Mouse (Mus musculus): Measurements from ENCODE around the gene Tmem138. TPM values are rescaled to one million over a fixed set of nuclear protein-coding genes. Genes with fewer than 3 reads are reported as not detected.

Tmem138 gene
- polyA plus RNA-seq, 1 experiment from 2014 or later, result 28.4 TPM

GRCm38 (mm10) chr19:10591659-10592377 lies 14.7 kb upstream of the Tmem138 start:
- H3K27ac ChIP-seq, result no peak overlapping the region
- ATAC-seq (ENCODE audit: insufficient read depth, low FRiP score, low read depth), result no peak
- no peak overlapping the region for H3K4me3 ChIP-seq (replicated peaks)
- 91% methylated on average over 6 of the region's 6 CpGs for WGBS
- no peaks in the 10 kb centered on the region for H3K9me3 ChIP-seq
- H3K4me1 ChIP-seq, result no peaks in the 10 kb centered on the region
- H3K4me2 ChIP-seq, result no peak overlapping the region
- H3K9ac ChIP-seq, result no peak overlapping the region
- peaks cover 3% of the 10 kb centered on the region; the same call in 1 of the 2 replicates for H3K36me3 ChIP-seq
- H3K27me3 ChIP-seq (replicated peaks), result no peaks in the 10 kb centered on the region

- H3K27me3 ChIP-seq (replicated peaks), result no peaks in the 10 kb centered on the region
- H3K4me1 ChIP-seq, result no peaks in the 10 kb centered on the region
- H3K9me3 ChIP-seq, result no peaks in the 10 kb centered on the region
- no peak for ATAC-seq (ENCODE audit: insufficient read depth, low FRiP score, low read depth)
- no peak overlapping the region for H3K4me3 ChIP-seq (replicated peaks)
- H3K4me2 ChIP-seq, result no peak overlapping the region
- H3K36me3 ChIP-seq, result peaks cover 3% of the 10 kb centered on the region; the same call in 1 of the 2 replicates
- H3K27ac ChIP-seq, result no peak overlapping the region
- 60% methylated on average over 3 of the region's 3 CpGs for WGBS
- H3K9ac ChIP-seq, result no peak overlapping the region
These were observed 13.1 kb upstream of the Tmem138 start for GRCm38 (mm10) chr19:10590301-10590700.

GRCm38 (mm10) chr19:10589127-10589857 lies 12.1 kb upstream of the Tmem138 start:
- H3K4me2 ChIP-seq, result no peak overlapping the region
- H3K36me3 ChIP-seq, result peaks cover 3% of the 10 kb centered on the region; the same call in 1 of the 2 replicates
- no peak overlapping the region for H3K4me3 ChIP-seq (replicated peaks)
- no peaks in the 10 kb centered on the region for H3K9me3 ChIP-seq
- WGBS, result 68% methylated on average over 5 of the region's 5 CpGs
- no peak overlapping the region for H3K27ac ChIP-seq
- no peaks in the 10 kb centered on the region for H3K4me1 ChIP-seq
- H3K27me3 ChIP-seq (replicated peaks), result no peaks in the 10 kb centered on the region
- no peak overlapping the region for H3K9ac ChIP-seq
- no peak for ATAC-seq (ENCODE audit: insufficient read depth, low FRiP score, low read depth)

GRCm38 (mm10) chr19:10587231-10587630 lies 10.1 kb upstream of the Tmem138 start:
- no peak overlapping the region for H3K4me3 ChIP-seq (replicated peaks)

GRCm38 (mm10) chr19:10585112-10585511 lies 8.0 kb upstream of the Tmem138 start:
- no peak overlapping the region for H3K9ac ChIP-seq
- H3K9me3 ChIP-seq, result no peaks in the 10 kb centered on the region
- no peaks in the 10 kb centered on the region; the same call in 1 of the 2 replicates for H3K36me3 ChIP-seq
- H3K4me2 ChIP-seq, result no peak overlapping the region
- no peak overlapping the region for H3K27ac ChIP-seq
- H3K4me1 ChIP-seq, result no peaks in the 10 kb centered on the region
- H3K4me3 ChIP-seq (replicated peaks), result no peak overlapping the region
- 77% methylated on average over 8 of the region's 8 CpGs for WGBS
- peak; percentile 40 for ATAC-seq (ENCODE audit: insufficient read depth, low FRiP score, low read depth)
- H3K27me3 ChIP-seq (replicated peaks), result no peaks in the 10 kb centered on the region

More at GRCm38 (mm10) chr19:10587231-10587630, 10.1 kb upstream of the Tmem138 start:
- Histone ChIP-seq H3K27me3 (replicated peaks) (no peaks in the 10 kb centered on the region), H3K9ac (no peak overlapping the region), H3K4me2 (no peak overlapping the region), H3K27ac (no peak overlapping the region), H3K36me3 (peaks cover 3% of the 10 kb centered on the region; the same call in 1 of the 2 replicates), H3K4me1 (no peaks in the 10 kb centered on the region), H3K9me3 (no peaks in the 10 kb centered on the region)
- ATAC-seq (ENCODE audit: insufficient read depth, low FRiP score, low read depth), result no peak
- 79% methylated on average over 8 of the region's 8 CpGs for WGBS

- Histone ChIP-seq H3K36me3 (no peaks in the 10 kb centered on the region; the same call in 1 of the 2 replicates), H3K27ac (no peak overlapping the region), H3K4me2 (no peak overlapping the region), H3K27me3 (replicated peaks) (no peaks in the 10 kb centered on the region), H3K4me3 (replicated peaks) (no peak overlapping the region), H3K9ac (no peak overlapping the region), H3K9me3 (no peaks in the 10 kb centered on the region), H3K4me1 (peaks cover 3% of the 10 kb centered on the region; the same call in 1 of the 2 replicates)
- 71% methylated on average over 7 of the region's 7 CpGs for WGBS
- no peak for ATAC-seq (ENCODE audit: insufficient read depth, low FRiP score, low read depth)
These were observed 6.5 kb upstream of the Tmem138 start for GRCm38 (mm10) chr19:10583550-10584146.

GRCm38 (mm10) chr19:10581984-10582383 lies 4.8 kb upstream of the Tmem138 start:
- peaks cover 11% of the 10 kb centered on the region; the same call in 1 of the 2 replicates for H3K4me1 ChIP-seq
- no peaks in the 10 kb centered on the region for H3K9me3 ChIP-seq
- no peak for ATAC-seq (ENCODE audit: insufficient read depth, low FRiP score, low read depth)
- H3K4me3 ChIP-seq (replicated peaks), result no peak overlapping the region
- H3K27me3 ChIP-seq (replicated peaks), result no peaks in the 10 kb centered on the region
- H3K27ac ChIP-seq, result no peak overlapping the region
- 75% methylated on average over 6 of the region's 6 CpGs for WGBS
- no peaks in the 10 kb centered on the region for H3K36me3 ChIP-seq
- H3K9ac ChIP-seq, result no peak overlapping the region
- H3K4me2 ChIP-seq, result no peak overlapping the region

- no peaks in the 10 kb centered on the region for H3K9me3 ChIP-seq
- no peak for ATAC-seq (ENCODE audit: insufficient read depth, low FRiP score, low read depth)
- H3K27ac ChIP-seq, result no peak overlapping the region
- H3K4me1 ChIP-seq, result peaks cover 15% of the 10 kb centered on the region; the same call in 1 of the 2 replicates
- no peak overlapping the region for H3K4me3 ChIP-seq (replicated peaks)
- H3K36me3 ChIP-seq, result no peaks in the 10 kb centered on the region
- no peaks in the 10 kb centered on the region for H3K27me3 ChIP-seq (replicated peaks)
- H3K4me2 ChIP-seq, result no peak overlapping the region
- 69% methylated on average over 3 of the region's 3 CpGs for WGBS
- no peak overlapping the region for H3K9ac ChIP-seq
These were observed 3.6 kb upstream of the Tmem138 start for GRCm38 (mm10) chr19:10580761-10581160.

- Histone ChIP-seq H3K9me3 (no peaks in the 10 kb centered on the region), H3K4me2 (no peak overlapping the region), H3K4me3 (replicated peaks) (no peak overlapping the region), H3K4me1 (peaks cover 15% of the 10 kb centered on the region; the same call in 1 of the 2 replicates), H3K27me3 (replicated peaks) (no peaks in the 10 kb centered on the region), H3K9ac (no peak overlapping the region), H3K27ac (no peak overlapping the region), H3K36me3 (no peaks in the 10 kb centered on the region)
- ATAC-seq (ENCODE audit: insufficient read depth, low FRiP score, low read depth), result no peak
- 76% methylated on average over 3 of the region's 3 CpGs for WGBS
These were observed 2.9 kb upstream of the Tmem138 start for GRCm38 (mm10) chr19:10580102-10580501.

- no peak overlapping the region for H3K9ac ChIP-seq
- H3K27ac ChIP-seq, result no peak overlapping the region
- H3K4me1 ChIP-seq, result no peaks in the 10 kb centered on the region
- no peaks in the 10 kb centered on the region for H3K9me3 ChIP-seq
- H3K4me2 ChIP-seq, result no peak overlapping the region
- no peak overlapping the region for H3K4me3 ChIP-seq (replicated peaks)
- H3K36me3 ChIP-seq, result peaks cover 19% of the 10 kb centered on the region
- H3K27me3 ChIP-seq (replicated peaks), result no peaks in the 10 kb centered on the region
- ATAC-seq (ENCODE audit: insufficient read depth, low FRiP score, low read depth), result no peak
- 97% methylated on average over 6 of the region's 6 CpGs for WGBS
These were observed 7.5 kb downstream of the Tmem138 start for GRCm38 (mm10) chr19:10569627-10570026.

- Histone ChIP-seq H3K36me3 (no peaks in the 10 kb centered on the region), H3K4me3 (replicated peaks) (no peak overlapping the region), H3K9me3 (no peaks in the 10 kb centered on the region), H3K4me1 (no peaks in the 10 kb centered on the region), H3K4me2 (no peak overlapping the region), H3K9ac (no peak overlapping the region), H3K27ac (no peak overlapping the region), H3K27me3 (replicated peaks) (no peaks in the 10 kb centered on the region)
- 52% methylated on average over 4 of the region's 4 CpGs for WGBS
- ATAC-seq (ENCODE audit: insufficient read depth, low FRiP score, low read depth), result no peak
These were observed 11.9 kb downstream of the Tmem138 start for GRCm38 (mm10) chr19:10565217-10565616.

- Histone ChIP-seq H3K4me2 (no peak overlapping the region), H3K9me3 (no peaks in the 10 kb centered on the region), H3K27me3 (replicated peaks) (no peaks in the 10 kb centered on the region), H3K27ac (no peak overlapping the region), H3K36me3 (no peaks in the 10 kb centered on the region), H3K4me3 (replicated peaks) (no peak overlapping the region), H3K9ac (no peak overlapping the region), H3K4me1 (no peaks in the 10 kb centered on the region)
- 80% methylated on average over 6 of the region's 6 CpGs for WGBS
- no peak for ATAC-seq (ENCODE audit: insufficient read depth, low FRiP score, low read depth)
These were observed 12.9 kb downstream of the Tmem138 start for GRCm38 (mm10) chr19:10564278-10564677.
